Mouse (Mus musculus): ENCODE measurements around the gene Shisal2a.

- TF ChIP-seq EP300 (IDR thresholded peaks at IDR 0.05; ENCODE audit: low read depth) (no peak), CTCF (IDR thresholded peaks at IDR 0.05; ENCODE audit: low read depth) (no peak)
Observed at GRCm38 (mm10) chr4:108364111-108364476, 19.1 kb downstream of the Shisal2a start.

Data from liver, embryonic 14.5 days (tissue).